Comparison of ENCODE assay signal across 13 mouse cellular contexts in the genomic region with DNA sequence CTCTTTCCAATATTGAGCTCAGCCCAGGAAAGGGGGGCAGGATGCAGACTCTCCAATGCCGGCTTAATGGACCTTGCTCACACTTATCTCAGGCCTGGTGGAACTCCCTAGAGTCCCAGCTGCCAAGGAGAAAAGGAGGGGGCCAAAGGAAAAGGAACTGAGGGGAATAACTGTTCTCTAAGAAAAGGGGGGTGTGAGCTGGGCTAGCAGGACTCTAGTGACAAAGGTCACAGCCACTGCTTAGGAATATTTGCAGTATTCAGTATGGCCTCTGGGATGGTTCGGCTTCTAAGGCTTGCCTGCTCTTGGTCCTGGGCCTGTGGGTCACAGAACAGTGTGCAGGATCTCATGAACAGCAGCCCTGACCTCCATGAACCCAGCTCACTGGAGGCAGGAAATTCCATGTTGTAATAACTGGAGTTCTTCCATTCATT. TPM values are rescaled to one million over a fixed set of nuclear protein-coding genes. Genes with fewer than 3 reads are reported as not detected.
A peak's percentile ranks its signal among the peaks of the same experiment; 100 is the strongest.
DNase-seq lines count a peak whose midpoint lies in the region; ATAC-seq lines count a peak whose summit lies in the region.
"Had no signal": no experiment of that assay in that cellular context is flagged by ENCODE, and none has a peak within 500 bp of the region (broad histone marks: within the 10 kb centered on the region; RNA-seq: fewer than 3 reads in every experiment).

No protein-coding gene starts in this region.

- no peaks in the 10 kb centered on the region for H3K27me3 ChIP-seq in limb, embryonic 11.5 days (ENCODE audit: control insufficient read depth, insufficient read depth, low read length)
- no peaks in the 10 kb centered on the region for H3K27me3 ChIP-seq in limb, embryonic 10.5 days (ENCODE audit: low read depth, poor library complexity, severe bottlenecking)
- H3K27me3 ChIP-seq: hindbrain, embryonic 12.5 days; liver, embryonic 13.5 days had no signal

- WGBS in limb, embryonic 11.5 days = 81% methylated on average over 2 of the region's 2 CpGs
- 82% methylated on average over 2 of the region's 2 CpGs for WGBS in limb, embryonic 10.5 days

- no peaks in the 10 kb centered on the region for H3K4me1 ChIP-seq in limb, embryonic 11.5 days (ENCODE audit: control insufficient read depth, insufficient read depth, low read length)
- no peaks in the 10 kb centered on the region for H3K4me1 ChIP-seq in limb, embryonic 10.5 days
- H3K4me1 ChIP-seq: hindbrain, embryonic 12.5 days; liver, embryonic 13.5 days had no signal

- ATAC-seq in limb, embryonic 11.5 days (ENCODE audit: insufficient number of reproducible peaks, low FRiP score, low TSS enrichment, low read depth) = peak; percentile 31; the same call in 1 of the 2 replicates
- ATAC-seq in megakaryocyte-erythroid progenitor cell, adult 5-6 weeks (replicated peaks; ENCODE audit: low FRiP score, low TSS enrichment, poor library complexity, severe bottlenecking) = no peak
- ATAC-seq: midbrain, embryonic 16.5 days had no signal

- intact Hi-C loops in heart, postnatal 10 days (cut with DNase I) = loop anchor here (5.0 kb wide), 1 partner anchor 62 kb away; a partner anchor contains a TSS

- no peaks in the 10 kb centered on the region for H3K36me3 ChIP-seq in limb, embryonic 11.5 days (ENCODE audit: control insufficient read depth, insufficient read depth, low read length)
- no peaks in the 10 kb centered on the region for H3K36me3 ChIP-seq in limb, embryonic 10.5 days
- H3K36me3 ChIP-seq: hindbrain, embryonic 12.5 days; liver, embryonic 13.5 days had no signal

- DNase-seq in adrenal gland, adult (ENCODE audit: inconsistent age in 2 of 2, low spot score in 1 of 2) = peak; percentile 19 to 50
- no peak for DNase-seq in adrenal gland, postnatal 25 days
- no peak for DNase-seq in limb, embryonic 11.5 days (ENCODE audit: low spot score)
- DNase-seq in limb, embryonic 10.5 days (ENCODE audit: low spot score) = no peak
- peak; percentile 52 to 63 for DNase-seq in heart, postnatal 10 days
- DNase-seq in lung, postnatal 25 days (ENCODE audit: low spot score) = peak; percentile 59
- DNase-seq in frontal cortex, postnatal 36 days (ENCODE audit: low spot score in 2 of 2) = no peak
- DNase-seq: liver, embryonic 13.5 days had no signal

- H3K9me3 ChIP-seq in limb, embryonic 11.5 days (ENCODE audit: control insufficient read depth, low read length) = no peaks in the 10 kb centered on the region
- H3K9me3 ChIP-seq in limb, embryonic 10.5 days (replicated peaks) = no peaks in the 10 kb centered on the region
- H3K9me3 ChIP-seq: hindbrain, embryonic 12.5 days; liver, embryonic 13.5 days had no signal

- no peak overlapping the region for H3K4me3 ChIP-seq in limb, embryonic 11.5 days (ENCODE audit: low read depth, low read length)
- H3K4me3 ChIP-seq in limb, embryonic 10.5 days = no peak overlapping the region
- H3K4me3 ChIP-seq: hindbrain, embryonic 12.5 days; liver, embryonic 13.5 days had no signal

- H3K4me2 ChIP-seq in limb, embryonic 11.5 days (ENCODE audit: low read depth, severe bottlenecking) = no peak overlapping the region
- H3K4me2 ChIP-seq: hindbrain, embryonic 12.5 days; liver, embryonic 13.5 days had no signal

- no peak overlapping the region for H3K9ac ChIP-seq in limb, embryonic 11.5 days (ENCODE audit: low read length)
- H3K9ac ChIP-seq: hindbrain, embryonic 12.5 days; liver, embryonic 13.5 days had no signal

- H3K27ac ChIP-seq in limb, embryonic 11.5 days (replicated peaks; ENCODE audit: low read depth, low read length) = no peak overlapping the region
- H3K27ac ChIP-seq in limb, embryonic 10.5 days = no peak overlapping the region
- H3K27ac ChIP-seq: hindbrain, embryonic 12.5 days; liver, embryonic 13.5 days had no signal

RNA-seq across cellular contexts. Expression of a gene that starts 47.1 kb away (rescaled TPM):
- total RNA-seq in adrenal gland, postnatal 25 days (2021) = not detected in 2 replicates
- polyA plus RNA-seq in limb, embryonic 11.5 days (2014; fragmentation: Nextera tagmentation; extraction: Ambion mirVana) = not detected in 2 replicates
- not detected in 2 replicates for polyA plus RNA-seq in limb, embryonic 10.5 days (2016; fragmentation: Nextera tagmentation; extraction: Ambion mirVana)
- total RNA-seq in heart, postnatal 10 days (2021) = not detected
- total RNA-seq in megakaryocyte-erythroid progenitor cell, adult 5-6 weeks (2014; fragmentation: Nextera tagmentation) = not detected in 2 replicates
- not detected in 2 replicates for total RNA-seq in megakaryocyte-erythroid progenitor cell, adult 5-6 weeks (2017)
- total RNA-seq: layer of hippocampus, postnatal 14 days; MEL had no signal
- polyA plus RNA-seq: hindbrain, embryonic 12.5 days; liver, embryonic 13.5 days; midbrain, embryonic 16.5 days had no signal

Comparison
In these comparisons a context has a peak if more than half of its experiments do, and no peak if none do; other contexts are left out.
1. DNase-seq: peak in adrenal gland, adult (2 of 2), heart, postnatal 10 days (2 of 2) and lung, postnatal 25 days (single experiment); none in adrenal gland, postnatal 25 days (single experiment), limb, embryonic 11.5 days (single experiment), limb, embryonic 10.5 days (single experiment) and frontal cortex, postnatal 36 days (0 of 2).